Mouse (Mus musculus): ENCODE measurements at regions not wholly inside any gene's neighbourhood (a gene's known extent, or its start where the extent isn't known, plus 50 kb on each side); places are given as distances from the start of the nearest gene placed in this dataset.
A peak's percentile ranks its signal among the peaks of the same experiment; 100 is the strongest.

GRCm38 (mm10) chr7:129048023-129048422 lies 208.8 kb upstream of the Plpp4 start:
- DNase-seq (ENCODE audit: low read depth, low spot score), result no peak

DNA sequence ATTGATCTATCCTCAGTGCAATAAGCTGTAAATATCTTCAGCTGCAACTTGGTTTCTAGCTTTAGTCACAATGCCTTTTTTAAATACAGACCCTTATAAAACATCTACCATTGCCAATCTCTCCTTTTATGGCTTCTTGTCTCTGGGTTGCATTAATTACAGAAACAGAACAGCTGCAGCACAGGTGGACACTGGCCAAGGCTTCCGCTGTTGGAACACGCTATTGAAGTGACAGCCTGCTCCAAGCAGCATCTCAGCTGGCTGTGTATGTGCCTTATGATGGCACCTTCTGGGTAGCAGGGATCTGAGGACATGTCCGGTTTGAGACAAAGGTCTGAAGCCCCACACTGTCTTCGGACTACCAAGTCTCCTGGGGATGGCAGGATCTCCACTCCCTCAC lies 207.1 kb upstream of the Plpp4 start:
- DNase-seq (ENCODE audit: low read depth, low spot score), result no peak

DNA sequence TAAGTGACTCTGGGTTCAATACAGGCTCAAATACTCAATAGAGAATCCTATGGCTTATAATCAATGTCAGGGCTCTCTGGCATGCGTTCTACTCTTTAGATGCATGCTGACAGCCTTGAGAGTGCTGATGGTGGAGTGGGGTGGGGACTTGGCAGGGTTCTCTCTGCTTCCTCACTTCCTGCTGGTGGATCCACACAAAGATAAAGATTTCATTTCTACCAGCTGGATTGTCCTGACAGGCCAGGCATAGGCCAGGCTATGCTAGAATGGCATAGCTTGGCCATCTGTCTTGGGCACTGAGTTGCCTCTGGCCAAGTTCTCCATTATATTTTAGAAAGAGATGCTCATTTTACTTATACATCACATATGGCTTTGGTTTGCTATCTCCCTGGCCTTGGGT lies 206.2 kb upstream of the Plpp4 start:
- DNase-seq (ENCODE audit: low read depth, low spot score), result no peak

DNA sequence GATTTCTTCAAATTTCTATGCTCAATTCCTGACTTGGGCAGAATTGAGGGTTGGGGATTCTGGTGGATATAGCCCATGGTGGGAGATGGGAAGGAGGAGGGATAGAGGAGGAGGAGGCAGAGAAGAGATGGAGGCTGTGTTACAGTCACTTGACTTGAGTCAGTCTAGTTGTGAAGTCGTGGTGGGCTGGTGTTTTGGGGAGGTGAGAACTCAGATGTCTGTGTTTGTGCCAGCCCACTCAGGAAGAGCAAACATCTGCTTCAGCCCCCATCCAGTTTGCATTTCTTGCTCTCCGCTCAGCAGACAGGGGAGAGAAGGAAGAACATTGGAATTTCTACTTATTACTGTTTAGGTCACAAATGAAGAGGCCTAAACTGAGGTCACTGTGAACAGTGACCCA lies 189.9 kb upstream of the Plpp4 start:
- no peak for DNase-seq (ENCODE audit: low read depth, low spot score)

DNA sequence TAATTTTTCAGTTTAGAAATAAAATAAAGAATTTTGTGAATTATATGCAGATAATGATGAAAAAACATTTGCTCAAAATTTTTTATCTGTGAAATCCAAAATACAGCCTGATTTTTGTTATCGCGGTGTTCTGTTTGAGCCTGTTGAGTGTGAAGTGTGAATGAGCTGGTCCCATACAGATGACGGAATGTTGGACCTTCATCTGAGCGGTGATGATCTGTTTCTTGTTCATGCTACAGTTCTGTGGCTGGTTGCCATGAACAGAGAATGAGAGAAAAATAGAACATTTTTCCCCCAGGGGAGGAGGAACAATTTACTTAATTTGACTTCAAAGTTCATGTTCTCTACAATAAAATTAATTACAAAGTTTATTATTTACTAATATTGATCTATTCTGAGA lies 188.7 kb upstream of the Plpp4 start:
- DNase-seq (ENCODE audit: low read depth, low spot score), result no peak

- no peak for DNase-seq (ENCODE audit: low read depth, low spot score)
Observed at GRCm38 (mm10) chr7:129079786-129080185, 177.0 kb upstream of the Plpp4 start.

DNA sequence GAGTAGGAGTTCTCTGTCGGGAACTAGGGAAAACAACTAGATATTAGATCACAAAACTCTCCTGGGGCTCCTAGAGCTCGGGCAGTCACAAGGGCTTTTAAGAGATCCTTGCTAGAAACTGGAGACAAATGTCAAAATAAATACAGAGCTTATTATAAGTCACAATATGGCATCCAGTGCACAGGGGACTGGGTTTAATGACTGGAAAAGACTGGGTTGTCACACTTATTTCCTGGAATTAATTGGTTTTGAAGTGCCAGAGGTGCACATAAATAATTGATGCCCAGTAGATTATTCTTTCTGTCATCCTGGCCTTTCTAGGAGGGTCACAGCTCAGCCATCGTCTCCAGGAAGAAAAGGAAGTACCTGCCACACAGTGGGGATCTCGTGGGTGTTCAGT lies 165.4 kb upstream of the Plpp4 start:
- DNase-seq (ENCODE audit: low read depth, low spot score), result no peak

DNA sequence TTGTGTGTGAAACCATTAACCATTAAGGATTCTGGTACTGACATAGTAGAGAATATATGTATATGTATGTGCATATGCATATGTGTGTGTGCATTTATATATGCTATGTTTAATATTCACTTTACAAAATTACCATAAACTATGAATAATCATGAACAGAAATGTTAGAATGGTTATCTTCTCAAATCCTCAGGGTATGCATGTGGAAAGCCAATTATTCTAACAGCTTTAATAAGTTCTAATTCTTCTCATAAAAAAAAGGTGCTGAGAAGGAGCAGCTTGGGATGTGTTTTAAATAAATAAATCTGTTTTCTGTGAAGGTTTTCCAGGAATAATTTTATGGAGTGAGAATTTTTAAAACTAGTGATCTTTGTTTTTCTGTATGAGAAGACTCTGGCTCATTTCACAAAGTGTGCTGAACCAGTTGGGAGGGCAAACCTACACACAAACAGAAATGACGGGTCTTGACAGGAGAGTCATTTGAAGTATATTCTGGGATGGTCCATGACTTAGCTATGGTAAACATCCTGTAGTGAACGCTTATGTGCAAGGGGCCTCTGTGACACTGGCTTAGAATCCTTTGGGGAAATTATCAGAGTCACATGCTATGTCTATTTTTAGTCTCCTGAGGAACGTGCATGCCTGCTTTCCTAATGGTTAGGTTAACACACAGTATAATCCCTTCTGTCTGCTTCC lies 160.3 kb upstream of the Plpp4 start:
- DNase-seq (ENCODE audit: low read depth, low spot score), result no peak

DNA sequence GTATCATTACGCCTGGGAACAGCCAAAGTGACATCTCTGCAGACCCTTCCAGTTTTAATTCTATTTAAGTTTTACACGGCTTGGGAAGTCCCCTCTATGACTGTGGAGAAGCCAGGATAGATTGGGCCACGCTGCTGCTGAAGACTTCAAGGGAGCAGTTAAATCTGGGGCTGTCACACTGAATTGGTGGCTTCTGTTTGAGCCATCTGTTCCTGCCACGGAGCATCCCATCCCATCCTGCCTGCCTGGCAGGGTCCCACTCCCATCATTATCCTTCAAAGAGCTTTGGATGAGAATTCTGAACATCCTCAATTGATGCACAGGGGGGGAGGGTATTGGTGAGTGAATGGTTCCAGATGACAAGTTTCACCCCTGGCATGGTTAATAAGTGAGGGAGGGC lies 154.4 kb upstream of the Plpp4 start:
- DNase-seq (ENCODE audit: low read depth, low spot score), result no peak

DNA sequence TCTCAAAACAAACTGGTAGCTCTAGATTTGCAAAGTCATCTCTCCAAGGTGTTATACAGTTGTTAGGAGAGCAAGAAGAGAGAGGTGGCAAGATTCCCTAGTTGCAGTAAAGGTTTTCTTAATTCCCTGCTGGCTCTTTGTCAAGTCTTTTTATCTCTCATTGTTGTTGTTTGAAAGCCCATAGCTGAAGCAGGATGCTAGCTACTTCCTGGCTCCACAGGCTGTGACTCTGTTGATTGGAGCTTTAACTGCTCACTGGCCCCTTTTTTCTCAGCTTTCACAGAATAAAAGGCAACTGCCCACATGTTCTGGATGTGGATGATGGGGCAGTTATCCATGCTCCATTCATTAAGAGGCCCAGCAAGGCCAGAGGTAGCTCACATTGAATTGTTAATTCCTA lies 122.7 kb upstream of the Plpp4 start:
- DNase-seq (ENCODE audit: low read depth, low spot score), result peak; percentile 21

- DNase-seq (ENCODE audit: low read depth, low spot score), result peak; percentile 41
Observed at GRCm38 (mm10) chr7:129134661-129135215, 122.1 kb upstream of the Plpp4 start.

- no peak for DNase-seq (ENCODE audit: low read depth, low spot score)
Observed at GRCm38 (mm10) chr7:129137303-129137990, 119.4 kb upstream of the Plpp4 start.

GRCm38 (mm10) chr7:129141942-129142598 lies 114.8 kb upstream of the Plpp4 start:
- peak; percentile 63 for DNase-seq (ENCODE audit: low read depth, low spot score)

DNA sequence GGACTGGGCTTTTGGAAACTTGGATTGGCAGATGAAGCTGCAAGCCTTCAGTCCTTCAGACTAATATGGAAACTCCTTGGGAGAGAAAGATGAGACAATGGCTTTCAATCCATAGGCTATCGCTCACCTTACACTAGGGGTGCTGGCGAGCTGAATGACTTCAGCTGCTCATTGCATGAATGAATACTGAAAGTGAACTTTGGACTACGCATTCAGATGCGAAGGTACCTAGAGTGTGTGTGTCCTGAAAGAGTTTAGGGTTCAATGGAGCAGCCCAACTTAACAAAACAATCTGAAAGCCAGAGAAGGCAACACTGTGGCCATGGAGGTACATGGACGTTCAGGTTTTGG lies 114.3 kb upstream of the Plpp4 start:
- DNase-seq (ENCODE audit: low read depth, low spot score), result no peak

GRCm38 (mm10) chr7:129155577-129155976 lies 101.3 kb upstream of the Plpp4 start:
- no peak for DNase-seq (ENCODE audit: low read depth, low spot score)

DNA sequence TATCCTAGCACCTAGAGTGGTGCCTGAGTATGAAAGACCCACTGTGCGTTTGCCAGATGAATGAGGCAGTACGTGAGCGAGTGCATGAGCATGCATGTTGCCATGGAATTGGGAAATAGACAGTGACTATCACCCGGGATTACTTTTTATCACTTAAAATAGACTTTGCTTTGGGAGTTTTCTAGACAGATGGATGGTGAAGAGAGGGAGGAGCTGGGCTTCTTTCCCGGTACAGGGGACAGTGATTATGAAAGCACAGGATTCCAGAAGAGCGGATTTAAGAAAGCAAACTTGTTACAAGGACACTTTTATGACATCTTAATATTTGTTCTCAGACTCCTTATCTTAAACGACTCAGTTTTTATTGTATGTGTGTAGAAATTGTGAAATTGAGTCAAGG lies 86.9 kb upstream of the Plpp4 start:
- DNase-seq (ENCODE audit: low read depth, low spot score), result no peak

- no peak for DNase-seq (ENCODE audit: low read depth, low spot score)
Observed at GRCm38 (mm10) chr7:129190933-129191332, 65.9 kb upstream of the Plpp4 start.

DNA sequence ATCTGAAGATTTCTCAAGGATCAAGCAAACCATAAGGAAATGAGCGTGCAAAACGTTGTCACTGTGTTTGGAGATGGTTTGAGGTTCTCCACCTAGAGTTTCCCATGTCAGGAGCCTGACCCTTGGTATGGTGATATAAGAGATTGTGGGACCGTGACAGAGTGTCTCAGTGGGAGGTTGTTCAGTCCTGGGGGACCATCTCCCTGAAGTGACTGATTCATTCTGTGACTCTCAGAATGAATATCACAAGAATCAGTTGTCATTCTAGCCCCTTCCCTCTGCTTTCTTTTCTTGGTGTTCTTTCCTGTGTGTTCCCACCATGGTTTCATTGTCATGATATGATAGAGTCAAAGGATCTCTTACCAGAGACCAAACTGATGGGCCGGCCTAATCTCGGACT lies 49.8 kb upstream of the Plpp4 start:
- DNase-seq (ENCODE audit: low read depth, low spot score), result no peak

All from mesoderm, embryonic 11.5 days (tissue).